Mouse (Mus musculus) kidney, adult 8-10 months (tissue): ENCODE results near the gene Slc12a3.

Experiments used
- DNase-seq, 2 experiments: peaks; one replicate each; pipeline ENCODE4 v3.0.0; 2022

Gene Slc12a3

DNA sequence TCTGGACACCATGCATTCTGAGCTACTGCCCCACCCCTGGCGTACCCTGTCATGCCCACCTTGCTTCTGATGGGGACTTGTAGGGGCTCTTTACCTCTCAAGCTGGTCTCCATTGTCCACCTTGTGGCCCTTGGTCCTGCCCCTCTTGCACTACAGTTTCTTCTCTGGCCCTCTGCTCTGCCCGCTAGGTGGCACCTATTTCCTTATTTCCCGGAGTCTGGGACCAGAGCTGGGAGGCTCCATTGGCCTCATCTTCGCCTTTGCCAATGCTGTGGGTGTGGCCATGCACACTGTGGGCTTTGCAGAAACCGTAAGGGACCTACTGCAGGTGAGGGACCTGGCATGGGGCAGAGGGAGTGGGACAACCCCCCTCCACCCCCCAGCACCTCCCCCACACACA lies 4.3 kb downstream of the Slc12a3 start:
- DNase-seq: peak in 1 of 2 experiments; percentile 61

DNA sequence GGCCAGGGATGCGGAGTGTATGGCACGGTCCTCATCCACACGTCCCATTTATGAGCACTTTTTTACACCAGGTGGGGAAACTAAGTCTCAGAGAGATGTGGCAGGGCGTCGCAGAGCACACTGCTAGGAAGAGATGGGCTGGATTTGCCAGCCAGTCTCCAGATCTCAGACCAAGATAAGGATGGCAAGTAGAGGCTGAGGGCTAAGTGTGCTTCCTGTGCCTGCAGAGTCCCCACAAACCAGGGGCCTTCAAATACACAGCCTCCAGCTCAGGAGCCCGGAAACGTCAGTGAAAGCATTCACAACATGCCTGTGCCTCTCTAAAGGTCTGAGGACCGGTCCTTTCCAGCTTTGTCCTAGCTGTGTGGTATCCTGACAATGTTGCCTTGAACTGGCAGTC lies 8.6 kb downstream of the Slc12a3 start:
- no peak for DNase-seq

DNA sequence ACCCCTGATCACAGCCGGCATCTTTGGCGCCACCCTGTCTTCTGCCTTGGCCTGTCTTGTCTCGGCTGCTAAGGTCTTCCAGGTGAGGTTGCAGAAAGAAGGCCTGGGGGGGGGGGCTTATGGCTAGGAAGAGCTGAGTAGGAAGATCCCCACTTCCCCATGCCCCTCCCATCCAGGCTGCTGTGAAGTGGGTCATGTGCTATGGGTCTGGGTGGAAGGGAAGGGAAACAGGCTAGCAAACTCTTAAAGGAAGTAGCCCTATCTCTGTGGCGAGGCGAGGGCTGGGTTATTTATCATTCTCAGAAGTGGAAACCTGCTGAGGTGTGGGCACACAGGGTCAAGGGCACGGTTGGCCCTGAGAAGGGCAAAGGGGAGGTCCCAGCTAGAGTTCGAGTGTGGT lies 11.8 kb downstream of the Slc12a3 start:
- DNase-seq: no peak

DNA sequence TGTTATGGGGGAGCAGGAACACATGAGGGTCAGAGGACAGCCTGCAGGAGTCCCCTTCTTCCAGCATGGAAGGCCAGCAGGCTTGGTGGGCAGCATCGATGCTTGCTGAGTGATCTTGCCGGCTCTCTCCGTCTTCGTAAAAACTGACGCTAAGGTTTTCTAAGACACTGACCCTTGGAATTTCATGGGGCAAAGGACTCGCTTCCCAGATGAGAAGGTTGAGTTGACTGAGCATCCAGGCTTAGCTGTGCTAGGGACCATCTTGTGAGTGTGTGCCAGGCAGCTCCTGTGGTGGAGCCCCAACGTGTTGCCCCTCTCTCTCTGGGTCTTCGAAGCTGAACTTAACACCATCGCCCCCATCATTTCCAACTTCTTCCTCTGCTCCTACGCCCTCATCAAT lies 13.7 kb downstream of the Slc12a3 start:
- DNase-seq: no peak

- peak; percentile 79 to 85 for DNase-seq
Measured at GRCm38 (mm10) chr8:94343290-94343689, 14.3 kb downstream of the Slc12a3 start.

DNA sequence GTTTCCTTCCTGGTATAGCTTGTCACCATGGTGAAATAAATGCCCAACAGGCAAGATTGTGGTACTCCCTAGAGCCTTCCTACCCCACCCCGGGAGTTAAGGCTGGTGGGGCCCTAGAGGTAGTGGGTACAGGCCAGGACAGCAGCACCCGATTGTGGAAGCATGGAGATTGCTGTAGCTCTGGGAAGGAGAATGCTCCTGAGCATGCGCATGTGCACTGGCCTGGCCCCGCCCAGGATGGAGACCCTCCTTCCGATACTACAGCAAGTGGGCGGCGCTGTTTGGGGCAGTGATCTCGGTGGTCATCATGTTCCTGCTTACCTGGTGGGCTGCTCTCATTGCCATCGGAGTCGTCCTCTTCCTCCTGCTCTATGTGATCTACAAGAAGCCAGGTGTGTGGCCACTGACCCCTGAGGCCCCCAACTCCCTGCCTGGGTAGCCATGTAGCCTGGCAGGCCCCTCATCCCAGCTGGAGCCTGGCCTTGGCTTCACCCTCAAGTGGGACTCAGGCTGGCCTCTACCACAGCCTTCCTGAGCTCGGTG lies 14.8 kb downstream of the Slc12a3 start:
- DNase-seq: no peak

DNA sequence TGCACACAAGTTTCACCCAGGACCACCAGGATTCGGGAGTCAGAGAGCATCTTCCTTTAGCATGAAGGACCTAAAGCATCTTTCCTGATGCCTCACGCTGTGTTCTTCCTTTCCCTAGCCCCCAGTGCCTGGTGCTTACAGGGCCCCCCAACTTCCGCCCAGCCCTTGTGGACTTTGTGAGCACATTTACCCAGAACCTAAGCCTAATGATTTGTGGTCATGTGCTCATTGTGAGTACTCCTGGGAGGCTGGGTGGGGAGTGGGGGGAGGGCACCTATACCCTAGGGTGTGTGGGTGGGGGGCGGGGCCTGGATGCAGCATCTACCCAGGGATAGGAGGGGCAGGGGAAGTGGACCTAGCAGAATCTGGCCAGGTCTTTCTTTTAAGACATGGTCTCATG lies 16.7 kb downstream of the Slc12a3 start:
- no peak for DNase-seq

DNA sequence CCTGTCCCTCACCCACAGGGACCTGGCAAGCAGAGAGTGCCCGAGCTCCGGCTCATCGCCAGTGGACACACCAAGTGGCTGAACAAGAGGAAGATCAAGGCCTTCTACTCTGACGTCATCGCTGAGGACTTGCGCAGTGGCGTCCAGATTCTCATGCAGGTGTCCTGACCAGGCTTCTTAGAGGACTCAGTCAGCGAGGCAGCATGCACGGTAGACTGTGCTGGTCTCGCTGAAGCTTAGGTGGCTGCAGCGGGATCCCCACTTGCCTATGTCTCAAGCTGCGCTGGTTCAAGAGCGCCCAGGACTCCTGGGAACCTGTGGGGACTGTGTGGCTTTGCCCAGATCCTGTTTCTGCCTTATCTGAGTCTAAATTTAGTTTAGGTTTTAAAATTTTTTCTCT lies 17.3 kb downstream of the Slc12a3 start:
- DNase-seq: no peak

DNA sequence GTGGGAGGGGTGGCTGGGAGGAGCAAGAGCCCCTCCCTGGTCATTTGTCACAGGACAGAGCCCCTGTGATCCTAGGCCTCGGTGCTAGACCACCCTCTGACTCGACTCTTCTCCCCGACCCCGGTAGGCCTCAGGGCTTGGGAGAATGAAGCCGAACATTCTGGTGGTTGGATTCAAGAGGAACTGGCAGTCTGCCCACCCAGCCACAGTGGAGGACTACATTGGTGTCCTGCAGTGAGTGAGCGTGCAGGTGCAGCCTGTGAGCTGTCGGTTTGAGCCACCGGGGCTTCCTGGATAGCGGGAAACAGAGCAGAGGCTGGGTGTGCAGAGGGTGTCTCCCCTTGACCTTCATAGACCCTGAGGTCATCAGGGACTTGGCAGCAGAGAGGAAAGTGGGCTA lies 19.4 kb downstream of the Slc12a3 start:
- no peak for DNase-seq

DNA sequence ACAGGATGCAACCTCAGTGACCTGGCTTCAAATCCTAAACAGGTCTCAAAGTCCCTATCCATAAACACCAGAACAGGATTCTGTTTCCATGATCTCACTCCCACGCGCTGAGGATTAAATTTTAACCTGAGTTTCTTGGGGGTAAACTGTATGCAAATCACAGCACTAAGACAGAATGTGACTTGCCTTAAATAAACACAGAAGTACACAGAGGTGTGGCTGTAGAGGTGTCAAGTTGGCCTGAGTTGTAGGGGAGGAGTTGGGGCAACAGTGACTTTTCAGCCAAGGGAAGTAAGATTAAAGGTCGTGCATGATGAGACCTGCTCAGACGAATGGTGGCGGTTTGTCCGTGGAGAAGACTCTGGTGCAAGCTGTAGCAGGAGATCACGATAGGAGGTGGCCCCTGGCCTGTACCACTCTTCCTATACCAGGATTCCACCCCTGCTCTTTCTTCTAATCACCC lies 25.1 kb downstream of the Slc12a3 start:
- peak; percentile 86 to 94 for DNase-seq

- peak; percentile 54 to 57 for DNase-seq
Measured at GRCm38 (mm10) chr8:94354571-94354970, 25.6 kb downstream of the Slc12a3 start.

- DNase-seq: no peak
Measured at GRCm38 (mm10) chr8:94357220-94357619, 28.2 kb downstream of the Slc12a3 start.

DNA sequence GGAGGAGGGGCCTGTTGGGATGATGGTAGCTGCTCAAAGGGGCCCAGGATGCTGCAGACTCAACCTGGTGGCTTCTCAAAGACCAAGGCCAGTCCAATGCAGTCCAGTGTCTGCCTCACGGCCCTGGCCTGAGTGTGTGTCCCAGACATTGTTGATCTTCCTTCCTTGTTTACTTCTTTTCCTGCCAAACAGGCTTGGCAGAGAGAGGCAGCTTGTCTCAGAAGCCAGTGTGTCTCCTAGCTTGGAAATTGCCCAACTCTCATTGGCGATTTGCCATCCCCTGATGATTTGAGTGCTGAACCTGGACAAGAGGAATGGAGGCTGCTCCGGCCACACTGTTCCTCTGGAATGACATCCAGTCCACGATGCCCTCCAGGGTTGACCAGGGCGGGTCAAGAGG lies 29.5 kb downstream of the Slc12a3 start:
- peak; percentile 94 to 96 for DNase-seq

DNA sequence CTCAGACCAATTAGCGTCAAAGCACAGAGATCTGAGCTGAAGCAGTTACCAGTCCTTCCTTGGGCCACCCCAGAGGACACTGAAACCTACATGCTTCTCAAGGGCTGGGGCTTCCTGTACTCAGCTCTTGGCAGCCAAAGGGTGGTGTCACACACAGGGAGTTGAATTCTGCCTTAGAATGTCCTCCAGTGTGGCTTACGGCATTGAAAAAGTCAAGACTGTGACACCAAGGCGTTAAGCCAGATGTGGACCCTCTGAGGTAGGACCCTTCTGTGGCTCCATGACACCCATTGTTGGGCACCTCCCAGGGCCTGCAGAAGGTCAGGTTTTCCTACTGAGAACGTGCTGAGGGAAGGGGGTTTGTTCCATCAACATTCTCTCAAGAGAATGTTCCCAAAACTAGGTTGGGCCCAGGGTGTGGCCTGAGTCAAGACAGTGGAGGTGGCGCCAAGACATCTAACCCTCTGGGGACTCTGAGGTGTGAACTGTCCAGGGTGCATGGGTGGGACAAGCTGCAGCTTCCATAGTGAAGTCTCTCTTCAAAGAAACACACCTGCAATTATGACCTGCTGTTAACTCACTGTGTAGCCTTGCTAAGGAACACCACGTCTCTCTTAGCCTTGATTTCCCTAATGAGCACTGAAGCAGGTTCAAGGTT lies 32.9 kb downstream of the Slc12a3 start:
- no peak for DNase-seq

DNA sequence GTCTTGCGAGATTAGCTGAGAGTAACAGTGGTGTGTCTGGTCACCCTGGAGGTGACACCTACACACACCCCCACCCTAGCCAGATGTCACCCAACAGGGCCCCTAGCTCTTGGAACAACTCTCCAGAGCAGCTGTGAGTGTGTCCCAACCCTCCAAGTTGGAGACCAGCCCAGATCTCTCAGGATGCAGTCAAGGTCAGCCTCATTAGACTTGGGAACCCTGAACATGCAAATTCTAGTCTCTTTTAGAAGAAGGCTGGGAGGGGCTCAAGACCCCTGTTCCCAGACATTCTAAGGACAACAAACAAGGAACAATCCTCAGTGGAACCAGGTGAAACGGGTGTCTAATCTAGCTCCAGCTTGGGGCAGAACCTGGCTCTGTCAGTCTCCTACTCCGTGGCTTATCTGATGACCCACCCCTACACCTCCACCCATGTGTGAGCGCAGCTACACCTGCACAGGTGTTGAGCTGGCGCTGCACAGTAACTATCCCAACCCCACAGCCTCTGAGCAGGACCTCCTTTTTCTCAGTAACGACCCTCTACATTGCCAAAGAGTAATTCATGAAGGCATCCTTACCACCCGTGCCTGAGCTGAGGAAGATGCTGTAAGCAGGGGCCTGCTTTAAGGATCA lies 33.7 kb downstream of the Slc12a3 start:
- DNase-seq: peak; percentile 69 to 82

- DNase-seq: peak; percentile 89 to 92
Measured at GRCm38 (mm10) chr8:94363288-94363688, 34.3 kb downstream of the Slc12a3 start.

GRCm38 (mm10) chr8:94363906-94364305 lies 34.9 kb downstream of the Slc12a3 start:
- DNase-seq: peak; percentile 95

DNA sequence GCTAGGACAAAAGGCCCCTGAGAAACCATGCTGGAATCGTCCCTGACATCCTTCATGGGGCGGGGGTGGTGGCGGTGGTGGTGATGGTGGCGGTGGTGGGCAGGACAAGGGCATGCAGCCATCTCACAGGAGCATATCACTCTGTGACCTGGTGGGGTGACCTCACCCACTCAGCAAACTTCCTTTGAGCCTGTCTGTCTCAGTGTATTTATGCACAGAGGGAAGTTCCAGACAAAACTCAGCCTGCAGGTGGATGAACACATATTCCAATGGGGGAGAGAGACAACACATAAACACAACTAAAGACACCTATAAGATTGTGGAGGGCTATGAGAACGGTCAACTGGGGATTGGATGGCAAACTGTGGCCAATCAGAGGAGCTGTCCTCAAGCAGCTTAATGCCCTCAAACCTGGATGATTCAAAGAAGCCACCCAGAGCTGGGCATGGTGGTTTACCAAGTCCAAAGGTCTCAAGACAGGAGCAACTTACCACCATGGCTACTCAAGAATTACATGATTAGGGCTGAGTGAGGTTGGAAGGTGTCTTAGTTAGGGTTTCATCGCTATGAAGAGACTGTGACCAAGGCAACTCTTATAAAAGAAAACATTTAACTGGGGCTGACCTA lies 35.8 kb downstream of the Slc12a3 start:
- peak in 1 of 2 experiments; percentile 58 for DNase-seq

- DNase-seq: peak; percentile 64 to 65
Measured at GRCm38 (mm10) chr8:94365410-94365981, 36.5 kb downstream of the Slc12a3 start.

- no peak for DNase-seq
Measured at GRCm38 (mm10) chr8:94370839-94371238, 41.8 kb downstream of the Slc12a3 start.

- DNase-seq: no peak
Measured at GRCm38 (mm10) chr8:94372955-94373599, 44.1 kb downstream of the Slc12a3 start.

DNA sequence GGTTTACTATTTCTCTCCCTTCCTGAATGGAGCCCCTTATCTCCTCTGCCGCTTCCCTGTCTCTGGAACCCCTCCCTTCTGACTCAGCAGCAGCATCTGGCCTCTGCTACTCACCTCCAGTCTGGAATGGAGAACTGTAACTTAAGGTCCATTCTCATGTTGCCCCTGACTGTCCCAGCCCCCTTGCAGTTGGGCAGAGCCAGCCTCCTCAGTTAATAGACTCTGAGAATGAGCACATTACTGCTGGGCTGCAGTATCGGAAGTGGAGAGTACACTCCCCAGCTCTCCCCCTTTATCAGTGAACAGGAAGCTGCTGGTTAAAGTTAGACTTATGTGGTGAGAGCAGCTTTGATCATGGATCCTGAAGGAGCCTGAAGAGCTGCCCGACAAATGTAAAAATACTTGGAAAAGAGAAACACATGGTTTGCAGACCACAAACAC lies 46.6 kb downstream of the Slc12a3 start:
- DNase-seq: no peak

GRCm38 (mm10) chr8:94376176-94376575 lies 47.2 kb downstream of the Slc12a3 start:
- no peak for DNase-seq
